Mouse (Mus musculus): ENCODE measurements around the gene Lrp2bp. TPM values are rescaled to one million over a fixed set of nuclear protein-coding genes. Genes with fewer than 3 reads are reported as not detected.

Lrp2bp gene
- polyA plus RNA-seq, 1 experiment: 0.39 TPM

DNA sequence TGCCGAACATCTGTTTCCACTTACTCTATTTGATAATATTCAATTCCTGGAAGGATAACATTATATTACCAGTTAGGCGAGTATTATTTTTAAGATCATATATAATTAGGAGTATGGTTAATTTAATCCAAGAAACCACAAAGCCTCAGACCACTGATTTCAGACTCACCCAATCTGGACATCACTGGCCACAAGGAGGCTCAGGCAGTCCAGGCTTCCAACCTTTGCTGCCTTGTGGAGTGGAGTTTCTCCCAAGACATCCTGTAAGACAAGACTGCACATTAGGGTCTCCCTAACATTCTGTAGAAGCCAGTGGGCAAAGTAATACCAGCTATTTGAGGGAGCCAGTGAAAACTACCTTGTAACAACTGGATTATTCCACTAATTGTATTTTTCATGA, 875 bp upstream of the Lrp2bp start:
- H3K36me3 ChIP-seq (ENCODE audit: control insufficient read depth, insufficient read depth, low read length, poor library complexity, severe bottlenecking): peaks cover 7% of the 10 kb centered on the region; the same call in 1 of the 2 replicates
- H3K9me3 ChIP-seq (replicated peaks; ENCODE audit: control insufficient read depth, insufficient read depth, low read length, poor library complexity, severe bottlenecking): no peaks in the 10 kb centered on the region
- H3K27ac ChIP-seq (ENCODE audit: insufficient read depth, low read length): no peak overlapping the region
- TF ChIP-seq POLR2A (IDR thresholded peaks at IDR 0.05; ENCODE audit: insufficient read depth, low read length) (no peak), EP300 (IDR thresholded peaks at IDR 0.05; ENCODE audit: insufficient read depth, low read depth, low read length) (no peak), CTCF (IDR thresholded peaks at IDR 0.05; ENCODE audit: low read depth, low read length) (no peak)
- H3K4me1 ChIP-seq (ENCODE audit: control insufficient read depth, insufficient read depth, low read length): no peaks in the 10 kb centered on the region
- H3K27me3 ChIP-seq (ENCODE audit: control insufficient read depth, insufficient read depth, low read length, poor library complexity, severe bottlenecking): no peaks in the 10 kb centered on the region
- H3K9ac ChIP-seq (ENCODE audit: low read depth, poor library complexity, severe bottlenecking): no peak overlapping the region
- H3K4me3 ChIP-seq (ENCODE audit: low read depth, low read length): no peak overlapping the region

DNA sequence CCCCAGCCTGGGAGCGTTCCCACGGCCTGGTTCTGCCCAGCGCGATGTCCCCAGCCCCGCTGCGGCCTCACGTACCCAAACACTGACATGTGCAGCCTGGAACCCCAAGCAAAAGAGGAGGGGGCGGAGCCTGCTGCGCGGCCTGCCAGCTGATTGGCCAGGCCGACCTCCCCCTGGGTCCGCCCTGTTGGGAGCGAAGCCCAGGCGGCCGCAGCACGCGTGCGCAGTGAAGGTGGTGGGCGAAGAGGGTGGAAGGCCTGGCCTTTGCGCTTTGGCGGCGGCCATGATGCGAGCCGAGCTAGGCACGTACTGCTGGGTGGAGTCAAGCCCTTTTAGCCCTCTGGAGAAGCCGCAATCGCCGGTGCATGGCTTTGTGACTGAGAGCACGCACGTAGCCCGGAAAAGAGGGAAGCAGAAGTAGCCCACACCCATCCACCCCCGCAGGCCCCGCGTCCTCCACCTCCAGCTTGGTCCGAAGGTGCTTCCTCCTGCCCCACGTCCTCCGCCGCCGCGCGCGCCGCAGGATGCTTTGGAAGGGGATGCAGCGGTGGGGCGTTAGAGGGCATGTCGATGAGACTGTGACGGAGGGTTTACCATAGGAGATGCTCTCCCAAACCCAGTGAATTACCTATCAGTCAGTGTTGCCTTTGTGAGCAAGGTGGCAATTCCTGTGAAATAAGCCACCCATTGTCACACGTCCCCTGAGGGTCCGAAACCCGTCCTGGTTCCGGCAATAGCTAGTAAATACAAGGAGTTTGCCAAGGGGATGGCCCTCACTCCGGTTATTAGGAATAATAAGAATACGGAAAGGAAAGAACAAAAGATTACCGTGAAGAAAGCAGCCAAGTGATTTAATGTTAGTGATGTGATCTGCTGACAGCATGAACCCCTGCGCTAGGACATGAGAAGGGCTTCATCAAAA, 942 bp downstream of the Lrp2bp start:
- peak overlapping the region; percentile 70 for H3K4me3 ChIP-seq (ENCODE audit: low read depth, low read length)
- H3K27me3 ChIP-seq (ENCODE audit: control insufficient read depth, insufficient read depth, low read length, poor library complexity, severe bottlenecking): no peaks in the 10 kb centered on the region
- peak overlapping the region; percentile 56 for H3K9ac ChIP-seq (ENCODE audit: low read depth, poor library complexity, severe bottlenecking)
- no peaks in the 10 kb centered on the region for H3K4me1 ChIP-seq (ENCODE audit: control insufficient read depth, insufficient read depth, low read length)
- H3K36me3 ChIP-seq (ENCODE audit: control insufficient read depth, insufficient read depth, low read length, poor library complexity, severe bottlenecking): peaks cover 7% of the 10 kb centered on the region; the same call in 1 of the 2 replicates
- peak overlapping the region; percentile 52 for H3K27ac ChIP-seq (ENCODE audit: insufficient read depth, low read length)
- H3K9me3 ChIP-seq (replicated peaks; ENCODE audit: control insufficient read depth, insufficient read depth, low read length, poor library complexity, severe bottlenecking): no peaks in the 10 kb centered on the region
- TF ChIP-seq POLR2A (IDR thresholded peaks at IDR 0.05; ENCODE audit: insufficient read depth, low read length) (peak; percentile 16), CTCF (IDR thresholded peaks at IDR 0.05; ENCODE audit: low read depth, low read length) (no peak), EP300 (IDR thresholded peaks at IDR 0.05; ENCODE audit: insufficient read depth, low read depth, low read length) (peak; percentile 90)

DNA sequence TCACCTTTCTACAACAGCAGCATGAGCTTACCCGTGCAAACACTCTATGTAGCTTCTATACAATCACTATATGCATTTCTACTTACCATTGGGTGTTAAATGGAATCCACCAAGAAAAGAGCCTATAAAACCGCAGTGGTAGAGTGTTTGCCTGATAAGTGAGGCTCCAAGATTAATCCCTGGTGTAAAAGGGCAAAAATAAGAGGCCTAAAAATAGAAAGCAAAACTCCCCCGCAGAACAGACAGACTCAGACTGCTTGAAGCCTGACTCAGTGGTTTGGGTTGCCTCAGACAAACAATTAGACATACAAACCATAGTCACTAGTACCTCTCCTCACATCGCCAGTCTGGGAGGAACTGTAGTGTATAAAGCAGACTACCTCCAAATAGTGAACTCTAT, 6.5 kb downstream of the Lrp2bp start, which contains the start of gene Ankrd37:
Ankrd37 (minus strand) TSS at position 112 of the 400 bp plus-strand sequence.
- H3K4me3 ChIP-seq (ENCODE audit: low read depth, low read length): no peak within 1 kb of the TSS
- no peak within 1 kb of the TSS for H3K9ac ChIP-seq (ENCODE audit: low read depth, poor library complexity, severe bottlenecking)
- H3K27me3 ChIP-seq (ENCODE audit: control insufficient read depth, insufficient read depth, low read length, poor library complexity, severe bottlenecking): no peaks in the 10 kb centered on the region; the same call in 1 of the 2 replicates
- TF ChIP-seq POLR2A (IDR thresholded peaks at IDR 0.05; ENCODE audit: insufficient read depth, low read length) (no peak), EP300 (IDR thresholded peaks at IDR 0.05; ENCODE audit: insufficient read depth, low read depth, low read length) (no peak), CTCF (IDR thresholded peaks at IDR 0.05; ENCODE audit: low read depth, low read length) (no peak)
- H3K4me1 ChIP-seq (ENCODE audit: control insufficient read depth, insufficient read depth, low read length): peaks cover 2% of the 10 kb centered on the region
- no peak within 1 kb of the TSS for H3K27ac ChIP-seq (ENCODE audit: insufficient read depth, low read length)
- no peaks in the 10 kb centered on the region for H3K36me3 ChIP-seq (ENCODE audit: control insufficient read depth, insufficient read depth, low read length, poor library complexity, severe bottlenecking)
- no peaks in the 10 kb centered on the region for H3K9me3 ChIP-seq (replicated peaks; ENCODE audit: control insufficient read depth, insufficient read depth, low read length, poor library complexity, severe bottlenecking)

GRCm38 (mm10) chr8:46007050-46007672, 8.1 kb downstream of the Lrp2bp start:
- H3K9ac ChIP-seq (ENCODE audit: low read depth, poor library complexity, severe bottlenecking): no peak overlapping the region
- TF ChIP-seq POLR2A (IDR thresholded peaks at IDR 0.05; ENCODE audit: insufficient read depth, low read length): no peak
- TF ChIP-seq EP300 (IDR thresholded peaks at IDR 0.05; ENCODE audit: insufficient read depth, low read depth, low read length): no peak
- no peak for TF ChIP-seq CTCF (IDR thresholded peaks at IDR 0.05; ENCODE audit: low read depth, low read length)

GRCm38 (mm10) chr8:46010306-46010705, 11.2 kb downstream of the Lrp2bp start:
- no peaks in the 10 kb centered on the region for H3K36me3 ChIP-seq (ENCODE audit: control insufficient read depth, insufficient read depth, low read length, poor library complexity, severe bottlenecking)
- no peak for TF ChIP-seq EP300 (IDR thresholded peaks at IDR 0.05; ENCODE audit: insufficient read depth, low read depth, low read length)
- no peak for TF ChIP-seq POLR2A (IDR thresholded peaks at IDR 0.05; ENCODE audit: insufficient read depth, low read length)
- TF ChIP-seq CTCF (IDR thresholded peaks at IDR 0.05; ENCODE audit: low read depth, low read length): no peak
- H3K9ac ChIP-seq (ENCODE audit: low read depth, poor library complexity, severe bottlenecking): no peak overlapping the region
- H3K27ac ChIP-seq (ENCODE audit: insufficient read depth, low read length): no peak overlapping the region
- peaks cover under 1% of the 10 kb centered on the region for H3K4me1 ChIP-seq (ENCODE audit: control insufficient read depth, insufficient read depth, low read length)
- H3K27me3 ChIP-seq (ENCODE audit: control insufficient read depth, insufficient read depth, low read length, poor library complexity, severe bottlenecking): no peaks in the 10 kb centered on the region; the same call in 1 of the 2 replicates
- H3K9me3 ChIP-seq (replicated peaks; ENCODE audit: control insufficient read depth, insufficient read depth, low read length, poor library complexity, severe bottlenecking): no peaks in the 10 kb centered on the region
- no peak overlapping the region for H3K4me3 ChIP-seq (ENCODE audit: low read depth, low read length)

More at GRCm38 (mm10) chr8:46007050-46007672, 8.1 kb downstream of the Lrp2bp start:
- Histone ChIP-seq H3K27me3 (ENCODE audit: control insufficient read depth, insufficient read depth, low read length, poor library complexity, severe bottlenecking) (no peaks in the 10 kb centered on the region; the same call in 1 of the 2 replicates), H3K4me1 (ENCODE audit: control insufficient read depth, insufficient read depth, low read length) (peaks cover 2% of the 10 kb centered on the region), H3K27ac (ENCODE audit: insufficient read depth, low read length) (no peak overlapping the region), H3K36me3 (ENCODE audit: control insufficient read depth, insufficient read depth, low read length, poor library complexity, severe bottlenecking) (no peaks in the 10 kb centered on the region), H3K9me3 (replicated peaks; ENCODE audit: control insufficient read depth, insufficient read depth, low read length, poor library complexity, severe bottlenecking) (no peaks in the 10 kb centered on the region), H3K4me3 (ENCODE audit: low read depth, low read length) (no peak overlapping the region)

All from ES-Bruce4 (cell line).